Mouse (Mus musculus) thymus, adult 2 months (tissue): ENCODE data around the gene Prpf19.

Experiments used
- CTCF ChIP-seq: fragments of 200-500 bp; IDR thresholded peaks from 2 replicates; pipeline ENCODE4 v1.5.1; 2012; ENCODE audit warnings: mild to moderate bottlenecking, control low read depth, low read length, moderate library complexity, borderline replicate concordance; ENCODE audit not compliant: control insufficient read depth, poor library complexity, insufficient read depth; ENCODE audit errors: extremely low read depth
- POLR2A ChIP-seq: fragments of 200-500 bp; IDR thresholded peaks from 2 replicates; pipeline ENCODE4 v1.6.1; 2012; ENCODE audit warnings: mild to moderate bottlenecking, low read length, control low read depth, moderate library complexity; ENCODE audit not compliant: control insufficient read depth, poor library complexity, insufficient read depth; ENCODE audit errors: extremely low read depth

DNA sequence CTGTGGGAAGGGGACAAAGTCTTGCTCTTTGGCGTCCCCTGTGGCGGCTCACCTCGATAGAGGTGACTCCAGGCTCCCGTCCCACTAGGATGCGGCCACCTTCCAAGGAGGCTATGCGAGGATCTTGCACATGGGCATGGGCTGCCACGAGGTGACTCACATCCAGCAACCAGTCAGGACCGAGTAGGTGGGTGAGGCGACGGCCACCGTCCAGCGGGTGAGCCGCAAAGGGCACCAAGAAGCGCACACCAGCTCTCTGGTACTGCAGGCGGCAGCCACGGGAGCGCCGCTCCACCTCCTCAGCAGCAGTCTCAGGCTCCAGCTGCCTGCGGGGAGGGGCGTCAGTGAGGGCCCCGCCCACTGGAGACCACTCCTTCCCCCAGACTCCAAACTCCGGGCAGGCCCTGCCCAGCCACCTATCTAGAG, 34.9 kb upstream of the Prpf19 start:
- TF ChIP-seq CTCF (no peak), POLR2A (no peak)
